Mouse (Mus musculus) ES-E14 (cell line): ENCODE measurements at regions not wholly inside any gene's neighbourhood (a gene's known extent, or its start where the extent isn't known, plus 50 kb on each side); places are given as distances from the start of the nearest gene placed in this dataset.

Experiments used
- DNase-seq: peaks from one replicate; pipeline ENCODE4 v3.0.0-alpha.2; 2013; ENCODE audit warnings: low read depth, low spot score
- H3K27ac ChIP-seq: 2 replicates; pipeline ENCODE4 v1.5.1; 2012; ENCODE audit warnings: low read depth, mild to moderate bottlenecking, low read length, moderate library complexity, mixed read lengths; ENCODE audit not compliant: poor library complexity, insufficient read depth, severe bottlenecking
- H3K36me3 ChIP-seq: 2 replicates; pipeline ENCODE4 v1.6.1; 2012; ENCODE audit warnings: mild to moderate bottlenecking, low read length, moderate library complexity, mixed read lengths; ENCODE audit not compliant: control insufficient read depth, poor library complexity, insufficient read depth, severe bottlenecking
- H3K4me1 ChIP-seq, 2 experiments: fragments of 150-350 bp in 1 of 2; sonication (generic) in 1 of 2; 2 replicates each; pipeline ENCODE4 v1.6.1; 2012; ENCODE audit warnings: low read length in 2 of 2, mild to moderate bottlenecking in 1 of 2, mixed read lengths in 1 of 2; ENCODE audit not compliant: control insufficient read depth in 2 of 2, insufficient read depth in 2 of 2, poor library complexity in 1 of 2
- H3K4me3 ChIP-seq, 2 experiments: fragments of 150-350 bp in 1 of 2; sonication (generic) in 1 of 2; 2 replicates each; pipeline ENCODE4 v1.5.1; 2012; ENCODE audit warnings: low read length in 2 of 2, low read depth in 1 of 2, mild to moderate bottlenecking in 1 of 2, mixed read lengths in 1 of 2; ENCODE audit not compliant: insufficient read depth in 1 of 2, poor library complexity in 1 of 2, severe bottlenecking in 1 of 2
- H3K9ac ChIP-seq: 2 replicates; pipeline ENCODE4 v1.6.1; 2012; ENCODE audit warnings: low read depth, mild to moderate bottlenecking, low read length, mixed read lengths; ENCODE audit not compliant: poor library complexity, insufficient read depth, severe bottlenecking
- H3K9me3 ChIP-seq: fragments of 150-350 bp; sonication (generic); 2 replicates; pipeline ENCODE4 v1.6.1; 2012; ENCODE audit warnings: low read depth, mild to moderate bottlenecking, low read length; ENCODE audit not compliant: control insufficient read depth, insufficient read depth
- CHD2 ChIP-seq: IDR thresholded peaks from 2 replicates; pipeline ENCODE4 v1.6.1; 2014; ENCODE audit warnings: mild to moderate bottlenecking, low read depth, low read length, inconsistent platforms
- HCFC1 ChIP-seq: IDR thresholded peaks from 2 replicates; pipeline ENCODE4 v1.6.1; 2012; ENCODE audit warnings: low read length, inconsistent platforms, borderline replicate concordance; ENCODE audit not compliant: insufficient read depth
- MAFK ChIP-seq: IDR thresholded peaks from 2 replicates; pipeline ENCODE4 v1.6.1; 2014; ENCODE audit warnings: mild to moderate bottlenecking, low read depth, low read length, inconsistent platforms; ENCODE audit not compliant: insufficient read depth
- ZC3H11A ChIP-seq: IDR thresholded peaks from 2 replicates; pipeline ENCODE4 v1.6.1; 2012; ENCODE audit warnings: low read depth, mild to moderate bottlenecking, inconsistent platforms, low read length, borderline replicate concordance
- ZNF384 ChIP-seq: IDR thresholded peaks from 2 replicates; pipeline ENCODE4 v1.6.1; 2012; ENCODE audit warnings: low read depth, low read length, inconsistent platforms
- in situ Hi-C, 2 experiments: fragments of 600-800 bp; cut with MboI; formaldehyde crosslinking; loops; one replicate each; pipeline ENCODE4 v1.15.1; 2025; ENCODE audit warnings: low sequenced_read_pairs in 2 of 2, inconsistent platforms in 1 of 2; ENCODE audit not compliant: unreplicated experiment in 2 of 2

DNA sequence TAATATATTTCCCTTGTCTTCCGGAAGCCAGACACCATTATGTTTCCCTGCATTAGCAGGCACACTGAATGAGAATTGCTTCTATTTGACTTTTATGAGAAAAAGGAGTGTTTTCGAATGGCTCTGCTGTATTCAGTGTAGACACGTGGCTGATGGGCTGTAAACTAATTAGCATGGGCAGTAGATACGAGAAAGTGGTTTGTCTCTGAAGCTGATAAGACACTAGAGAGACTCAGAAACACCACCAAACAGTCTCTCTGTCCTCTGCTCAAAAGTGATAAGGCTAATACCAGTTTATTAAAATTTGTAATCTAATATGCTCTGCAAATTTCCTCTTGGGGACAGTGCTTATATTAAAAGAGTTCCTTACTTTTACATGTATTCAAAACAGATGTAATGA is 205.3 kb upstream of the Tusc1 start:
- in situ Hi-C loops: no loop called here
- Histone ChIP-seq H3K27ac (no peak overlapping the region), H3K9ac (no peak overlapping the region), H3K4me1 (no peaks in the 10 kb centered on the region), H3K36me3 (no peaks in the 10 kb centered on the region), H3K4me3 (no peak overlapping the region), H3K9me3 (no peaks in the 10 kb centered on the region)
- TF ChIP-seq ZNF384: no peak
- TF ChIP-seq CHD2: no peak
- no peak for TF ChIP-seq ZC3H11A
- no peak for TF ChIP-seq MAFK
- no peak for TF ChIP-seq HCFC1
- DNase-seq: no peak

GRCm38 (mm10) chr4:93527382-93527781 is 192.1 kb upstream of the Tusc1 start:
- no peak for DNase-seq
- H3K4me3 ChIP-seq: no peak overlapping the region
- in situ Hi-C loops: no loop called here
- TF ChIP-seq ZNF384 (no peak), MAFK (no peak), ZC3H11A (no peak), CHD2 (no peak), HCFC1 (no peak)
- H3K36me3 ChIP-seq: no peaks in the 10 kb centered on the region
- no peak overlapping the region for H3K27ac ChIP-seq
- no peaks in the 10 kb centered on the region for H3K4me1 ChIP-seq
- no peaks in the 10 kb centered on the region for H3K9me3 ChIP-seq
- no peak overlapping the region for H3K9ac ChIP-seq

DNA sequence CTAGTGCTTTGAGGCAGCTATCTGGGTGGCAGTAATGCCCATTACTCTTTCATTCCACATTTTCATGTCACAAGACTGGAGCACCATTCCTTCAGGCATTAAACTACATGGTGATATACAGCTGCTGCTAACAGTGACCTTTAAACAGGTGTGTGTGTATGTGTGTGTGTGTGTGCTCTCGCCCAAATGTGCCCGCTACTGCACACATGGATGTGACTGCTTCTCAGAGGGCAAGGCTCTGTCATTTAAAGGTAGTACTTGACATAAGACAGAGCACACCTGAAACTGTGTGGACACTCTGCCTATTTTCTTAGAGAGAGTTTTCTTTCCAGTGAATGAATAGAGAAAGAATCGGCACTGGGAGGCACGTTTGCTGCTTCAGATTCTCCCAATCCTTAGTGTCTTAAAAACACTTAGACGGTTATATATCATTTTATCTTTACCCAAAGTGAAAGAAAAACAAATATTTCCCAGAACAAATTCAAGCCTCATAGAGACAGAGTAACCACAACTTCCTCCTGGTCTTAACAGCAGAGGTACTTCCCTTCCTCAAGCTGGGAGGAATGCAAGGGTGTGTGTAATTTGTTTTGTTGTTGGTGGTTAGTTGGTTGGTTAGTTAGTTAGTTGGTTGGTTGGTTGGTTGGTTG is 185.3 kb upstream of the Tusc1 start:
- no peaks in the 10 kb centered on the region for H3K36me3 ChIP-seq
- H3K4me1 ChIP-seq: no peaks in the 10 kb centered on the region
- H3K27ac ChIP-seq: no peak overlapping the region
- no peaks in the 10 kb centered on the region for H3K9me3 ChIP-seq
- no peak for DNase-seq
- H3K9ac ChIP-seq: no peak overlapping the region
- no peak overlapping the region for H3K4me3 ChIP-seq
- in situ Hi-C loops: no loop called here
- no peak for TF ChIP-seq ZNF384
- no peak for TF ChIP-seq HCFC1
- no peak for TF ChIP-seq CHD2
- no peak for TF ChIP-seq ZC3H11A
- no peak for TF ChIP-seq MAFK

DNA sequence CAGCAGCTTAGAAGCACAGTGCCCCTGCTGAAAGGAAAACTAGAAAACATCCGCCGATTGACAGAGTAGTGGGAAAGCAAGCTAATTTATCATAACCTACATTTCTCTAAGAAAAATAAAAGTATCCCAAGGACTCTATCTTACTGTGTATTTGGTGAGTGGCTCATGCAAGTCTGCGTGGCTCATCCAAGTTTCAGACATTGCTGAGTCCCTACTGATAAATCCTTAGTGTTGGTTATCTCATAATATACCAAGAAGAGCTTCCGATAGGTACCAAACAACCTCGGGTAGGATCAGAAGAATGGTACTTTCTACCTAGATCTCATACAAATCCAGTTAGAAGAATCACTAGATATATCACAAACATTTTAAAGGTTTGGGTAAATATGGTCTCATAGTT is 183.6 kb upstream of the Tusc1 start:
- Histone ChIP-seq H3K4me3 (no peak overlapping the region), H3K4me1 (no peaks in the 10 kb centered on the region), H3K9ac (no peak overlapping the region), H3K9me3 (no peaks in the 10 kb centered on the region), H3K27ac (no peak overlapping the region), H3K36me3 (no peaks in the 10 kb centered on the region)
- in situ Hi-C loops: no loop called here
- DNase-seq: no peak
- no peak for TF ChIP-seq ZC3H11A
- TF ChIP-seq HCFC1: no peak
- TF ChIP-seq CHD2: no peak
- TF ChIP-seq MAFK: no peak
- TF ChIP-seq ZNF384: no peak

GRCm38 (mm10) chr4:93510771-93511170 is 175.5 kb upstream of the Tusc1 start:
- no peaks in the 10 kb centered on the region for H3K9me3 ChIP-seq
- in situ Hi-C loops: no loop called here
- TF ChIP-seq ZNF384 (no peak), MAFK (no peak), HCFC1 (no peak)
- H3K4me1 ChIP-seq: no peaks in the 10 kb centered on the region
- H3K4me3 ChIP-seq: no peak overlapping the region
- H3K9ac ChIP-seq: no peak overlapping the region
- no peaks in the 10 kb centered on the region for H3K36me3 ChIP-seq
- H3K27ac ChIP-seq: no peak overlapping the region
- no peak for DNase-seq
